Mouse (Mus musculus) right cerebral cortex, postnatal 14 days (tissue): ENCODE data around the gene A930004D18Rik.

Experiments
- DNase-seq: peaks from one replicate; pipeline ENCODE4 v3.0.0; 2022

The A930004D18Rik gene

DNA sequence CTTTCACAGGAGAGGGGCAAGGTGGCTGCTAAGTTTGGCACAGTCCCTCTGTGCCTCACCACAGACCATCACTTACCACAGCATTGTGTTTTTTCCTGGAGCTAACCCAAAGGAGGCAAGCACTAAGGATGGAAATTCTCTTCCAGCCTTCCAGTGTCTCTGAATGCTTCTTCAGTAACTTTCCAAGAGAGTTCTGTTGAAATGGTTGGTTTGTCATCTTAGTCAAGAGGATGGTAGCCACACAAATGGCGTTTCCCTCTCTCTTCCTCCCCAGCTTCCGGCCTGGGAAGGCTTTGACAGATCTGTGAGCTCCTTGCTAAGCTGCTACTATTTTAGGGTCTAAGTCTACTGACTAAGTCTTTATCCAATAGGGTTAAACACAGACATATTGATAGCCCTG, at the start of gene A930004D18Rik:
TSS of gene A930004D18Rik (minus strand) at position 247 of the 400 bp plus-strand sequence.
- no peak for DNase-seq

DNA sequence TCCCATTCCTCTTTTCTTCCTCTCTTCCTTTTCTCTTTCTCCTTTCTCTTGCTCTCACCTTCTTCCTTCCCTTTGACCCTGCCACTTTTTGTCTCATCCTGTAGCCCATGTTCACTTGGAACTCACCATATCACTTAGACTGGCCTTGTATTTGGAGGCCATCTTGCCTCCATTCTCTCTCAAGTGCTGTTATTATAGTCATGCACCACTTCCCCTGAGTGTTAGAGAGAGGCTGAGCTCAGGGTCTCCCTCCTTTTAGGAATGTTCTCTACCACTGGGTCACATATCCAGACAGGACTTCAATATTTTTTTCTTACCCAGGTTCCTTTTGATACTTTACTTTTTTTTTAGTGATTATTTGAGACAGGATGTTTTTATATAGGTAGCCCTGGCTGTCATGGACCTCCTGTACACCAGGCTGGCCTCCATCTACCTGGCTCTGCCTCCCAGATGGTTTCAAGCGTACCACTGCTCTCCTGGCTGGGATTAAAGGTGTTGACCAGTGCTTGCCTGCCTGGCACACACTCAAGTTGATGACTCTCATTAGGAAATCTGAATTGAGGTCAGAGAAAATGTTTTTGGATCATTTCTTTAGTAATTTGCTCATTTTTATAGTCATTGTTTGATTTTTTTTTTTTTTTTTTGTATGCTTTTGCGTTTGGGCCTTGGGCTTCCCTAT, 42.8 kb upstream of the A930004D18Rik start:
- DNase-seq: no peak

- DNase-seq: no peak
Measured at GRCm38 (mm10) chr2:18071947-18072346, 34.4 kb upstream of the A930004D18Rik start.

- DNase-seq: no peak
Measured at GRCm38 (mm10) chr2:18068071-18068796, 30.7 kb upstream of the A930004D18Rik start.

GRCm38 (mm10) chr2:18066436-18066835, 28.9 kb upstream of the A930004D18Rik start:
- DNase-seq: no peak

- no peak for DNase-seq
Measured at GRCm38 (mm10) chr2:18065708-18066030, 28.1 kb upstream of the A930004D18Rik start.

DNA sequence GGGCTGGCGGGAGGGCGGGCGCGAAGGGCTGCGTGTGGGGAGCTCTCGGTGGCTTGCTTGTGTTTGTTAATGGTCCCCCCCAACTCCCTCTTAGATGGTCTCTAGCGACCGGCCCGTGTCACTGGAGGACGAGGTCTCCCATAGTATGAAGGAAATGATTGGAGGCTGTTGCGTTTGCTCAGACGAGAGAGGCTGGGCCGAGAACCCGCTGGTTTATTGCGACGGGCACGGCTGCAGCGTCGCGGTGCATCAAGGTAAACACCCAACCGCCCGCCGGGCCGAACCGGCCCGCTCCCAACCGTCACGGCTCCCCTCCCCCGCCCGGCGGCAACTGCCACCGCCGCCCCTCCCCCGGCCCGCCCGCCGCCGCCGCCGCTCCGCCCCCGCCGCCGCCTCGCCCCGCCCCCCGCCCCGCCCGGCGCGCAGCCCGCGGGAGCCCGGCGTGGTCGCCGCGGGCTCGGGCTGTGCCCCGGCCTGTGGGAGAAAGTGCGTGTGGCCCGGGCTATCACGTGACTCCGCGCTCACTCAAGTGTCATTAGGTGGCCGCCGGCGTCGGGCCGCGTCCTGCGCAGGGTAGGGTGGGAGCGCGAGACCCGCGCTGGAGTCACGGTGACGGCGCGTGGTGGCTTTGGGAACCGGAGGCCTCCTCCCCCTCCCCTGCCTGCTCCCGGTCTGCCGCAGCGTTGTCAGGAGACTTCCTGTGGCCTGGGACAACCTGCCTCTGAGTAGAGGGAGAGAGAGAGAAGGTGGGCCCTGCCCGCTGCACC, 27.6 kb upstream of the A930004D18Rik start:
- DNase-seq: peak; percentile 76

GRCm38 (mm10) chr2:18064356-18064858, 26.9 kb upstream of the A930004D18Rik start:
- DNase-seq: peak; percentile 91

DNA sequence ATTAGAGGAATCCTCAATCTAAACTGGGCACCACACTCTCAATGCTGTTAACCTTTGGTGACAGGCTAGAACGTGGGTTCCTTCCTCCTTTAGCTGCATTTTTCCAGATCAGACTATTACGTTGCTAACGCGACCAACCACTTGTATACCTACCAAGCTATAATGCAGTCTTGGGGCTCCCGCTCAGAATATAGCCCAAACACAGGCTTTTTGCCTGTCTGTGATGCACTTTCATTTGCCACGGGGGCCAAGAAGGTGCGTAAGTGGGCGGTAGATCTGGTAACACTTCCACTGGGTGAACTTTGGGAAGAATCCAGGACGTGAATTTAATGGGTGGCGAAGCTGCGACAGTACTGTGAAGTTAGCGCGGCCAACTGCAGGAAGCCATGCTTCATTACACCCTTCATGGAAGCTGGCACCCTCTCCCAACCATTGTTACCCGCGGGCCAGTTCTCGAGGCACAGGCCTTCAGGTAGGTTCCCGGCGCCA, 26.3 kb upstream of the A930004D18Rik start:
- DNase-seq: no peak

- no peak for DNase-seq
Measured at GRCm38 (mm10) chr2:18060396-18060795, 22.9 kb upstream of the A930004D18Rik start.

DNA sequence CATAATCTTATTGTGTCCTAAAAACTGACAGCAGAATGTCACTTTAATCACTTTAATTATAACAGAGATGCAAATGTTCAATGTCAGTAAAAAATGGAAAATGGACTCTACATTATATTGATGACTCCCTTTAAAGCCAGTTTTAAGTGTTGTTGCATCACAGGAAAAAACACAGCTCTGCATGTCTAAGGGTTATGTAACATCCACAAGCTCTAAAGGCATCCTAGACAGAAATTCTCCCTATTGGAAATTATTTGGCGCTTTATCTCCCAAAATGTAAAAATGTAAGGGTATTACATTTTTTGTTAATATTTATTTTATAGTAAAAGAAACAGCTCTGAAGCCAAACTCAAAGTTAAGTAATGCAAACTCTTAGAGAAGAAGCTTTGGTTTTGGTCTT, 22.4 kb upstream of the A930004D18Rik start:
- no peak for DNase-seq

DNA sequence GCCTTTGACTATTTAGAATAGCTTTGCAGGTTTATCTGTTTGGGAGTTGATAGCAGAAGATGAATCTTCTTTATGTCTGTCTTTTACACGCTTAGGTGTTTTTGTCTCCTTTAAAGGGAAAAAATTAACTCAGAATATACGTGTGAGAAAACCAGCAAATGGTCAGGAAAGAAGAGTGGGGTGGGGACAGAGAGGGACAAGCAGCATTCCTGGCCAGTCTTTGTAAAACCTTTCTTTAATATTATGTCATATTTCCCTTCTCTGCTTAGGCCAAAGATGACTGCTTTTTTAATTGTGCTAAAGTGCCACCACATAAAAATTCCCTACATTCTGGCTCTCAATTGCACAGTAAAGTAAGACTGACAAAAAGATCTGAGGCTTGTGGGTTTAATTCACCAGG, 21.5 kb upstream of the A930004D18Rik start:
- DNase-seq: no peak

DNA sequence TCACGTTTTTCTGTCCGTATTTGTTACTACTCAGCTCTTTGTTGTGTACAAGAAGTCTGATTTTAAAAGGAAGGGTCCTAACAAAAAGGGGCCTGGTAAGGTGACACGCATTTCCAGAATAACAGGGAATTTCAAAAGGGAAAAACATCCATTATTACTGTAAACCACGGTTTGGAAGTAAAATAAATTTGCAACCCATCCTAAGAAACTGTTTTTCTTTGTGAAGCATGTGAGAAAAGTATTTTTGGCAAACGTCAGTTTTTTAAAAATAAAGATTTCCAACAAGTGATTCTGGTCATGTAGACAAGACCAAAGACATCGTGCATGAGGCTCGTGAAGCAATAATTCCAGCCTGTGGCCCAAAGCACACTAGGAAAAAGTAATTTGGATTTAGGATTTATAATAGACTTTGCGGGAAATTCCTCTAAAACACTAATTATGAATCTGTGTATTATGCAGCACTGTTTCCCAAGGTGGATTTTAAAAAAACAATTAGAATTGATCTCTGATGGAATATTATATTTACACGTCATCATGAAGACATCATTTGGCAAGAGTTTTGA, 20.7 kb upstream of the A930004D18Rik start:
- no peak for DNase-seq

DNA sequence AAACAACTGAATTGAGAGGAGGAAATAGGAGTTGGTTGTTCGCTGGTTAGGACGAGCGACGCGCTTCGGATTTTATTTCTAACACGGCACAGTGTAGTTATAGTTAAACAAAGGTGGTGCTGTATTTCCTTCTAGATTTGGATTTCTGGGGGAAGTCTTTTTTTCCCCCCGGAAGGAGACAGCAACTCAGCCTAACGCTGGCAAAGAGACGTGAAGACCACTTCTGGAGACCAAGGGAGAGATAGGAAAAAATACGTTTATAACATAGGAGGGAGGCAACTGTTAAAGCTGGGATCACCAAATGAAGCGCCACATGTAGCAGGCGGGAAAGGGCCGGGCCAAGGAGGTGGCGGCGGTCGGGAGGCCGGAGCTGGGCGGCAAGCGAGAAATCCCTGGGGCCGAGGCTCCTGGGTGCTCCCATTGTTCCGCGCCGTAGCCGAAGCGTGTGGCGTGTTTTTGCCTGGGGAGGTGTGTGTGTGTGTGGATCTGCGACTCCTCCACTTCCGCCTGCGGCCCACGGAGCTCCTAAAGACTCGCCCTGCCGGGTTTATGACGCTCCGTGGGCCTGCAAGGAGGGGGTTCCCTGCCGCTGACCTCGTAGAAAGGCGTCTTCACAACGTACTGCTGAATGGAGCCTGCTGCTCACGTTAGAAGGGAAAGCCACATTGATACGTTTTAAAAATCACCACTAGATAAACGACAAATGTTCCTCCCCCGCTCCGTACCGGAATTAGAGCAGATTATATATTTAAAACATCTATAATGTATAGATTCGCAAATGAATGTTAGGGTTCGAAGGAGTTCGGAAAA, 20.0 kb upstream of the A930004D18Rik start:
- DNase-seq: peak; percentile 45

- peak; percentile 76 for DNase-seq
Measured at GRCm38 (mm10) chr2:18056786-18057255, 19.3 kb upstream of the A930004D18Rik start.

DNA sequence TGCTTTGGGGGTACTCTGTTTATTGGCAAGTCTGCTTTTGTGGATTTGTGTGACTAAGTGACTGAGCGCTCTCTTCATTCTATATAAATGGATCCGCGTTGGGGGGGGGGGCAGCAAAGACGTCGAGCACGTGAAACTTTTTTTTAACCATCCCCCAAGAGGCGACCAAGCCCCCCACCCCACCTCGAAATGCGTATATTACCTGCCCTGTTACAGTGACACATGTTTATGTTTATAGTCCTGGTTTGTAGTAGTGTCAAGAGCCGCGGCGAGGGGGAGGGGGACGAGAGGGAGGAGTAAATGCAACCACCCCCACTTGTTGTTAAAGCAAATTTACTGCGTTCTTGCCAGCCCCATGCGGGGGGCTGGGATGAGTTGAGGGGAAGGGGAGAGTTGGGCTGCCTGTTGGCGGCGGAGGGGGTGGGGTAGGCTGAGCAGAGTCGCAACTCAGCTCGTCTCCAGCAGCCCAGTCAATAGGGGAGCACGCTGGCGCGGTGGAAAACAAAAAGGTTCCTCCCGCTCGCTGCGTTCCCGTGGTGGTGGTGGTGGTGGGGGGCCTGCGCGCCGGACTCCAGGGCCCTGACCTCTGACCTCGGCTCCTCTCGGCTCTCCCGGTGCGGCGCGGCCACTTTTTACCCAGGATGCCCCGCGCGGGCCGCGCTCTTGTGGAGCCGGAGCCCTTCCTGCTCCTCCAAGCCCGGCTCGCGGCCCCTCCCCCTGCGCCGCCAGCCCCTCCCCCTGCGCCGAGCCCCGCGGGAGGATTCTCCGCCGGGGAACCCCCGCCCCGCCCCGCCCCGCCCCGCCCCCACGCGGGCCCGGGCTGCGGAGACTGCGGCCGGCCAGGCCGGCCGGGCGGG, 18.6 kb upstream of the A930004D18Rik start:
- peak; percentile 91 for DNase-seq

- DNase-seq: no peak
Measured at GRCm38 (mm10) chr2:18055016-18055928, 17.7 kb upstream of the A930004D18Rik start, which contains the start of gene Mllt10. Gene Mllt10, plus strand, starts transcription at chr2:18055237.

DNA sequence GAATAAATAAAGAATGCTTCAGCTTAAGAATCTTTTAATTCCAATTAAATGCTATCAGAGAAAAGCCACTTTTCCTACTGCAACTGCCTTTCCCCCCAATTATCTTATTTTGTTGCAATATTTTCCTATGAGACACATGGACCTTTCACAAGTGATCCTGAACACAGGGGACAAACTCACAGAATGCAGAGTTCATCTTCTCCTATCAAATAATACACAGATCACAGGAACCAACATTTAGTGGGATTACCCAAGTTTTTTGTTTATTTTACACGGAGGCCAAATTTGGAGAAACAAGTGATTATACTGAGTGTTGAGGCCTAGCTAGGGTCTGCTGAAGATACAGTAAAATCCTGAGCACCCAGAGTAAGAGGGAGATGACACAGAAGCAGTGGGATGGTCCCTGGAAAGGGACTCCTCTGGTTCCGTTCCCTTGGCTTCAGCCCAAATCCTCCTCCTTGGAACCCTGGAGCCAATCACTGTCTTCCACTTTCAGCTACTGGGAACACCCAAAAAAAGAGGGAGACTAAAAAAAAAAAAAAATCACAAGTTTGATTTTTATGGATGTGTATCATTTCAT, 16.5 kb upstream of the A930004D18Rik start:
- no peak for DNase-seq

DNA sequence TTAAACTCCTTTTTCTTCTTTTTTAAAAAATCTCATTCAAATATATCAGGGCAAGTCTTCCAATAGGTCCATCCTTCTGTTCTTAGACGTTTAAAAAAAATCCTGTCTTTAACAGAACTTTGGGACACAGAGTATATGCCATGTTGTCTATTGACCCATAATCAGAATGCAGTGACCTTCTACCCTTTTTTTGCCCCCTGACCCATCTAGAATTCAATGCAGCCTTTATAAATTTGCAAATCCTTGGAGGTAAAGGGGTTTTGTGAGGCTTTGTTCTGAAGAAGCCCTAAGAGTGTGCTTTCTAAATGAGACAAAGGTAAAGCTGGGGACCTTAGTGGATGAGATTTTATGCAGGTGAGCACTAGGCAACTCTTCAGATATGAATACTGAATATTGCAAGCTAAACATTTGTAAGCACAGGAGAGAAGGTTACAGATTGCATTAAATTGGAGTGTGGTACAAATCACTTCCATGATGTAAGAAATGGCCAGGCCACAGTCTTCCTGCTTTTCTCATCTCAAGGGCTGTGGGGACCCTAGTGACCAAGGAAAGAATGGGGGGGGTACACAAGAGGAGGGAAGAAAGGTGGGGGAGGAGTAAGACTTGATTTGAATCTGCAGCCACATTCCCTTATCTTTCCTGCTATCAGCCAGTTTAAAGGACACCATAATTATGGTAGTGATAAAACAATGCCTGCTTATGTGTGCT, 15.9 kb upstream of the A930004D18Rik start:
- no peak for DNase-seq
